Mouse (Mus musculus): ENCODE data around the gene Tnfrsf8. TPM values are rescaled to one million over a fixed set of nuclear protein-coding genes. Genes with fewer than 3 reads are reported as not detected.
"Not testable (repeated sequence)": the region's sequence is repeated elsewhere in the genome, so short reads cannot be mapped to it uniquely, and the experiment has no call there.

Tnfrsf8 gene
- 0.14 and 0.18 TPM in 2 replicates for polyA plus RNA-seq (2015; fragmentation: Nextera tagmentation; extraction: Ambion mirVana)

DNA sequence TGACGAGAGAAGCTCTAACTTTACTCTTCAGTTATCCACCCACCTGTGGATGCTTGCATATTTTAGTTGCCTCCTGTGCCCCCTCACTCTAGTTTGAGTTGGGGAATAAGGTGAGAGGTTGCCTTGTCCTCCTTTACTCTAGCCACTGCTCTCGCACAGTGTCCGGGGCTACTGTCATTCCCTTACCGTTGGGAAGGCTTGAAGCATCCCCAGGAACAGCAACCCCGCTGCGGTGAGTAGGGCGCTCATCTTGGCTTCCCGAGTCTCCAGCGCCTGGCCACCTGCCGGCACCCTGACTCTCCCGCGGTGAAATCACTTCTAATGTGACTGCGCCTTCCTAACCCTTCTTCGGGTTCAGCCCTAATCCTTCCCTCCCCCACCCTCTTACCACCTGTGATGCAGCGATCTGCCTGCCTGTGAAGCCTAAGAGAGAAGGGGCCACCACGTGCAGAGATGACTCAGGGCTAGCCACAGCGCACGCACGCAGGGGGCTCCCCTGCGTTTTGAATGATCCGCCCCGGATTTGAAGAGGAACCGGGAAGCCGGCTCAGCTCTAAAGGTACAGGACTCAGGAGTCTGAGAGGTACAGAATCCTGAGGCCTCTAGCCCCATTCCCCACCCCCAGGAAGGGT, at the start of gene Tnfrsf8:
Tnfrsf8 (minus strand) TSS at position 329 of the 632 bp plus-strand sequence.
- no peaks in the 10 kb centered on the region for H3K9me3 ChIP-seq (replicated peaks)
- H3K9ac ChIP-seq = no peak within 1 kb of the TSS
- H3K4me2 ChIP-seq = peak within 1 kb of the TSS; percentile 29; the same call in 1 of the 2 replicates
- peaks cover 30% of the 10 kb centered on the region for H3K27me3 ChIP-seq
- H3K36me3 ChIP-seq = no peaks in the 10 kb centered on the region
- ATAC-seq (replicated peaks; ENCODE audit: low FRiP score) = no peak
- no peak within 1 kb of the TSS for H3K27ac ChIP-seq
- H3K4me3 ChIP-seq (replicated peaks) = no peak within 1 kb of the TSS
- H3K4me1 ChIP-seq = no peaks in the 10 kb centered on the region
- 3% methylated on average over 24 of the region's 24 CpGs for WGBS

DNA sequence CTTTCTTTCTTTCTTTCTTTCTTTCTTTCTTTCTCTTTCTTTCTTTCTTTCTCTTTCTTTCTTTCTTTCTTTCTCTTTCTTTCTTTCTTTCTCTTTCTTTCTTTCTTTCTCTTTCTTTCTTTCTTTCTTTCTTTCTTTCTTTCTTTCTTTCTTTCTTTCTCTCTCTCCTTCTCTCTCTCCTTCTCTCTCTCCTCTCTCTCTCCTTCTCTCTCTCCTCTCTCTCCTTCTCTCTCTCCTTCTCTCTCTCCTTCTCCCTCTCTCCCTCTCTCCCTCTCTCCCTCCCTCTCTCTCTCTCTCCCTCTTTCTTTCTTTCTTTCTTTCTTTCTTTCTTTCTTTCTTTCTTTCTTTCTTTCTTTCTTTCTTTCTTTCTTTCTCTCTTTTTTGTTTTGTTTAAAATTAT, 46.7 kb upstream of the Tnfrsf8 start:
- H3K27me3 ChIP-seq; H3K4me3 ChIP-seq (replicated peaks); H3K9ac ChIP-seq; H3K9me3 ChIP-seq (replicated peaks); H3K27ac ChIP-seq; ATAC-seq (replicated peaks; ENCODE audit: low FRiP score); H3K36me3 ChIP-seq; H3K4me1 ChIP-seq; H3K4me2 ChIP-seq: not testable (repeated sequence)

DNA sequence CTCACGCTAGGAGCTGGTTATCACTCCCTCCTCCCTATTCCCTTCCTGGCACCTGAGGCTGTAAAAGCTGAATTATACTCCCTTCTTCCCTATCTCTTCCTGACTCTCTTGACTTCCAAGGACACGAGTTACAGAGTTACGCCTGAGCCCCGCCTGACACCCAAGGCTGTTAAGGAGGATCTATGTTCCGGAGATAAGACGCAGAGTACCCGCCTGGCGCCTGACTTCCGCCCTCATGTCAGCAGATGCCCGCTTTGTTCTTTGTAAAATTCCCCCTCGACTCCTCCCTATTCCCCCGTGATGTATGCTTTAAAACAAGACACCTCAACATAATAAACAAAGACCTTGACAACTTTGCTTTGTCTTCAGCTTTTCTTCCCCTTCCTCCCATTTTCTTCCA, 46.1 kb upstream of the Tnfrsf8 start:
- H3K36me3 ChIP-seq = no peaks in the 10 kb centered on the region
- WGBS = 3% methylated on average over 12 of the region's 12 CpGs
- 0 out of 2 replicates have a peak overlapping the region, but pooled peaks have one; percentile 17 for H3K4me3 ChIP-seq (replicated peaks)
- no peak overlapping the region for H3K9ac ChIP-seq
- H3K9me3 ChIP-seq (replicated peaks) = no peaks in the 10 kb centered on the region
- H3K4me2 ChIP-seq = peak overlapping the region; percentile 47
- H3K4me1 ChIP-seq = no peaks in the 10 kb centered on the region
- H3K27ac ChIP-seq = no peak overlapping the region
- H3K27me3 ChIP-seq = no peaks in the 10 kb centered on the region
- peak; percentile 70; the same call in 1 of the 2 replicates for ATAC-seq (replicated peaks; ENCODE audit: low FRiP score)

DNA sequence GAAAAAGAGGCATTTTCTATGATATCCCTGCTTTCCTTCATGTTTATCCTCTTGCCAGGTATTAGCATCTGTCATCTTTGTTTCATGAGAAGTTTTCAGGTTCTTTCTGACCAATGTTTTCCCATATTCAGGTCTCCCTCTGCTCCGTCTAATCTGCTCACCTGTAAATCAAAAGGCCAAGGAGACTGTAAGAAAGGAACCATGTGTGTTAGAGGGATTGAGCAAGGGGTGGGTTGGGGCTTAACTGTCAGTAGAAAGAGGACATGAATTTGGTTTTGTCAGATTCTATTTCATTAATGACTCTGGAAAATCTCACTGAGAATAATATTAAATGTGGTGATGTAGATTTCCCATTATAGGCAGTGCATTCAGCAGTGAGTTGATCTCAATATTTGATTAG, 45.6 kb upstream of the Tnfrsf8 start:
- 54% methylated on average over 1 of the region's 1 CpGs for WGBS
- Histone ChIP-seq H3K27ac (no peak overlapping the region), H3K9ac (no peak overlapping the region), H3K36me3 (no peaks in the 10 kb centered on the region), H3K9me3 (replicated peaks) (no peaks in the 10 kb centered on the region), H3K4me2 (peak overlapping the region; percentile 47; the same call in 1 of the 2 replicates), H3K4me3 (replicated peaks) (no peak overlapping the region), H3K4me1 (no peaks in the 10 kb centered on the region), H3K27me3 (no peaks in the 10 kb centered on the region)
- ATAC-seq (replicated peaks; ENCODE audit: low FRiP score) = no peak

DNA sequence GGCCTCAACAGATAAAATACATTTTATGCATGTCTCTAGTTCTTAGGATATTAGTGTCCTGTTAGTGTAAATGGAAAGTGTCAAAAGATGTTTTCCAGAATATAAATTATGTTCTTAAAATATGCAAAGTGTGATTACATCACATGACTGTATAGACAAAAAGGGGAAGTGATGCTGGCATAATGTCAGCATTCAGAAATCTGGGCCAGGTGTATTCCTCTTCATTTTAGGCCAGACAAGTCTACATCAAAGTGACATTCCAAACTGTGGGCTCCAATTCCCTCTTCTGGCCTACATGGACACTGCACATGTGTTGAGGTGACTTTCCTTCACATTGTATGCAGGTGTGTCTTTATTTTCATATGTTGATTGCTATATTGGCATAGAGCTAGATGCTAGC, 41.3 kb upstream of the Tnfrsf8 start:
- no peak for ATAC-seq (replicated peaks; ENCODE audit: low FRiP score)
- Histone ChIP-seq H3K4me3 (replicated peaks) (no peak overlapping the region), H3K9ac (no peak overlapping the region), H3K36me3 (no peaks in the 10 kb centered on the region), H3K4me1 (no peaks in the 10 kb centered on the region), H3K27ac (no peak overlapping the region), H3K4me2 (no peak overlapping the region), H3K9me3 (replicated peaks) (no peaks in the 10 kb centered on the region), H3K27me3 (no peaks in the 10 kb centered on the region)

DNA sequence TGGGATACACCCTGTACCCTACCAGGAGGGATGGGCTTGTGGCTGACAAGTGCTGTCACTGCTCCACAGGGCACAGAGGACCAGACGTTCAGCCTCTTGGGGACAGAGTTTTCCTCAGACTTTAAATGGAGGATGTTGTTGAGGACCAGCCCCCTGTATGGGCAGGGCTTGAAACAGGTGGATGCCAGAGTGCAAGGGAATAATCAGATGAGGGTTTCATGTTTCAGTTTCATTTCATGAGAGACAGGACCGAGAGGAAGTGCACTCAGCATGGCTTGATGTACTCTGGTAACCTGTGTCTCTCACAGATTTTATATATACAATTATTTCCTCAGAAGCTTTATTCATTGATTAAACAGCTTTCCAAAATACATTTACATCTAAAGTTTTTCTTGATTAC, 38.9 kb upstream of the Tnfrsf8 start:
- 36% methylated on average over 2 of the region's 2 CpGs for WGBS
- no peak overlapping the region for H3K4me3 ChIP-seq (replicated peaks)
- H3K4me1 ChIP-seq = no peaks in the 10 kb centered on the region
- H3K4me2 ChIP-seq = no peak overlapping the region
- no peak overlapping the region for H3K9ac ChIP-seq
- ATAC-seq (replicated peaks; ENCODE audit: low FRiP score) = 0 out of 2 replicates have a peak, but pooled peaks have one; percentile 12
- H3K27ac ChIP-seq = no peak overlapping the region
- H3K9me3 ChIP-seq (replicated peaks) = no peaks in the 10 kb centered on the region
- H3K27me3 ChIP-seq = no peaks in the 10 kb centered on the region
- no peaks in the 10 kb centered on the region for H3K36me3 ChIP-seq

DNA sequence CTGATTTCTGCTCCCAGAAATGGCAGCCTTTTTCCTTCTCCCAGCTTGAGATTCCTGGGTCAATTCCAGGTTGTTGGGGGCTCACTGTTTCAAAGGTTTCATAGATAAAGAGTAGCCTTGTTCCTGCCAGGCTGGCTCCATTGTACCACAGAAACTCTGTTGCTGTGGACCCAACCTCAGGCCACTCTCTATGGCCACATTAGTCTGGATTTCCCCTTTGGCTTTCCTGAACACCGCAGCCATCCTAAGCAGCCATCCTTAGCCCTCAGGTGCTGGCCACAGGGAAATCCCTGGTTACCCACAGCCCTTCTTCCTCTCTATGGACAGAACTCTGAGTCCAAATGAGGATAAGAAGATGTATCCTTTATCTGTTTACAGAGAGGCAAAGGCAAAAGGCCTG, 30.0 kb upstream of the Tnfrsf8 start:
- Histone ChIP-seq H3K27ac (no peak overlapping the region), H3K27me3 (no peaks in the 10 kb centered on the region), H3K36me3 (no peaks in the 10 kb centered on the region), H3K9ac (no peak overlapping the region), H3K4me1 (no peaks in the 10 kb centered on the region), H3K4me3 (replicated peaks) (no peak overlapping the region), H3K9me3 (replicated peaks) (no peaks in the 10 kb centered on the region), H3K4me2 (no peak overlapping the region)
- ATAC-seq (replicated peaks; ENCODE audit: low FRiP score) = no peak
- 100% methylated on average over 1 of the region's 1 CpGs for WGBS

DNA sequence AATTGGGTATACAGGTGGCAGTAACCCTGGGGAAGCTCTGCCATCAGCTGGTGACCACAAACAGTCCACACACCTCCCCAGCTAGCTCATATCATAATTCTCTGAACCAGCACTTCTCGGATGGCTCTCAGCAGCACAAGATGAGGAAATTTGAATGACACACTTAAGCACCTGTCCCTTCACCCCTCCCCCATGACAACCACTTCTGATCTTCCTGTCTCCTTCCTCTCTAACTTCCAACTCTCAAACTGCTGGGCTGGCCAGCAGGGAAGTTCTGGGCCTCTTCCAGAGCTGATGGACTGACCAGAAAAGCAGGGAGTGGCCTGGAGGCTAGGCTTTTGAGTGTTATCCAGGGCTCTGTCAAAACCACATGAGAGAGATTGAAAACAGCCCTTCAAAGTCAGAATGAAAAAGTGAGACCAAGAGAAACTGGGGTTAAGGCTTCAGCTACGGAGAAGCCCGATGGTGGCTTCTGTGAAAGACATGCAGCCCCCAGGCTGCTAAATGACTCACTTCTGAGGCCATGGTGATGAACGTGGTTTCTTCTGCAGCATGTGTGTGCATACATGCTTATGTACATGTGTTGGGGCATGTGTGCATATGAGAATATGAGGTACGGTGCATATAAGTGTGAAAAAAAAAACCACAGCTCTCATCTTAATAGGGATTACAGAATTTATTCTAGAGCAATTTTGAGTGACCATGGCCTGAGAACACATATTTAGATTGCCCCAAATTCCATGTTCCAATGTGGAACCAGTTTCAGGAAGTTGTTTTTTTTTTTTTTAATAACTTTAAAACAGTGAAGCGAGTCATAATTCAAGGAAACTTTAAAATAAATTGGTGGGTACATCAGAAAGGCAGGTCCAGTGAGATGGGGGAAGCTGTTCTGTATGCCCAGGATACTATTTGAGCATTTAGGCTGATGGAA, 27.2 kb upstream of the Tnfrsf8 start:
- 84% methylated on average over 6 of the region's 6 CpGs for WGBS

DNA sequence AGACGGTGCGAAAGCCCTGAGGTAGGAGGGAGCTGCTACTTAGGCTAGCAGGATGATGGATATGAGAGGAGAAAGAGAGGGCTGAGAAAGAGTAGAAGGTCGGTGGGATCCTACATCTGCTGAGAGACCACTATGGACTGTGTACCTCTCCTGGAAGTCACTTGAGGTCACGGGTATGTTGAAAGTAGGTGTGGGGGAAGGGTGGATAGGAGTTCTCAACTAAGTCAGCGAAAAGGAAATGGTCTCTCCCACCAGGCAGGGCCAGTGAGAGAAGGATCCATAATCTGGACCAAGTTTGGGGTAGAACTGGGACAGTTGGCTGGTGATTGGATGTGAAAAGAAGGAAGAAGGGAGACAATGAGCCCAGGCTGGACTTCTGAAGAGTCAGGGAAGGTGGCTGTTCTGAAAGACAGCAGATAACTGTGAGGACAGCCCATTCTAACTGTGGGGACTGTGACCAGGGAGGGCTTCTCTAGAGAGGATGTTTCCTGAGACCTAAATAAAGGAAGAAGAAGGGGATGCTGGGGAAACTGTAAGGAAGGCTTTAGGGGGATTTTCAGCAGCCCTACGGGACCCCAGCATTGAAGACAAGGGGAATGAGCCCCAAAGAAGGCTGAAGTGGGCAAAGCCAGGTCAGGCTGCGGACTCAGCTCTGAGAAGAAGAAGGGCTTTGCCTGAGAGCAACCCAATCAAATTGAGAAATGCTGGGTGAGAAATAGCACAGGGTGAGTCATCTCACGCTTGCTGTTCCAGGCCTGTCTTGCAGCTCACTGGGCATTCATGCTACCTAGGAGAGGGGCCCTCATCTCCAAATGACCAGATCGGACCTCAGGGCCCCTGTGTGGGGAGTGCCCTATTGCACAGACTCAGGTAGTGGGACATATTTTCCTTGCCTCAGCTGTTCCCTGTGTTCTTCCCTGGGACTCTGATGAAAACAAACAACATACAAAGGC, 23.2 kb upstream of the Tnfrsf8 start:
- ATAC-seq (replicated peaks; ENCODE audit: low FRiP score) = no peak
- no peaks in the 10 kb centered on the region for H3K36me3 ChIP-seq
- no peak overlapping the region for H3K27ac ChIP-seq
- no peak overlapping the region for H3K9ac ChIP-seq
- WGBS = 79% methylated on average over 9 of the region's 9 CpGs
- no peak overlapping the region for H3K4me3 ChIP-seq (replicated peaks)
- H3K4me2 ChIP-seq = no peak overlapping the region
- no peaks in the 10 kb centered on the region for H3K4me1 ChIP-seq
- no peaks in the 10 kb centered on the region for H3K9me3 ChIP-seq (replicated peaks)
- H3K27me3 ChIP-seq = no peaks in the 10 kb centered on the region

More for the DNA sequence above, 27.2 kb upstream of the Tnfrsf8 start:
- no peak overlapping the region for H3K4me3 ChIP-seq (replicated peaks)
- H3K9me3 ChIP-seq (replicated peaks) = no peaks in the 10 kb centered on the region
- no peak overlapping the region for H3K9ac ChIP-seq
- no peak overlapping the region for H3K27ac ChIP-seq
- no peak overlapping the region for H3K4me2 ChIP-seq
- H3K27me3 ChIP-seq = no peaks in the 10 kb centered on the region
- ATAC-seq (replicated peaks; ENCODE audit: low FRiP score) = no peak
- no peaks in the 10 kb centered on the region for H3K4me1 ChIP-seq
- H3K36me3 ChIP-seq = no peaks in the 10 kb centered on the region

DNA sequence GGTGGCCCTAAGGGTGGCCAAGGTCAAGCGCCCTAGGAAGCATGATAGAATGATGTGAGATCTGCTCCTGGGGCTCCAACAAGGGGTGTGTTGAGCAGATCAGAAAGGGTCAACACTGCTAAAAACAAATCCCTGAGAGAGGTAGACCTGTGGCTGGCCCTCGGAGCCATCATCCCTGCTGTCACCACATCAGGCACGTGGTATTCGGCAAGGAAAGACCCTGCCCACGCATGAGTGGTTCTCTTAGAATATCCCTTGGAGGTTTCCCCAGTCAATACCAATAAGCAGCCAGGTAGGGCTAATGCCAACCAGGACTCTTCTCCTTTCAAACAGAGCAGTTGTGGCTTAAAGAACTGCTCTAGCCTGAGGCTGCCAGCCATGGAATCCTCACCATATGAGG, 21.6 kb upstream of the Tnfrsf8 start:
- Histone ChIP-seq H3K4me3 (replicated peaks) (no peak overlapping the region), H3K9me3 (replicated peaks) (no peaks in the 10 kb centered on the region), H3K27ac (no peak overlapping the region), H3K4me2 (no peak overlapping the region), H3K36me3 (no peaks in the 10 kb centered on the region), H3K9ac (no peak overlapping the region), H3K4me1 (no peaks in the 10 kb centered on the region), H3K27me3 (no peaks in the 10 kb centered on the region)
- WGBS = 75% methylated on average over 5 of the region's 5 CpGs
- no peak for ATAC-seq (replicated peaks; ENCODE audit: low FRiP score)

DNA sequence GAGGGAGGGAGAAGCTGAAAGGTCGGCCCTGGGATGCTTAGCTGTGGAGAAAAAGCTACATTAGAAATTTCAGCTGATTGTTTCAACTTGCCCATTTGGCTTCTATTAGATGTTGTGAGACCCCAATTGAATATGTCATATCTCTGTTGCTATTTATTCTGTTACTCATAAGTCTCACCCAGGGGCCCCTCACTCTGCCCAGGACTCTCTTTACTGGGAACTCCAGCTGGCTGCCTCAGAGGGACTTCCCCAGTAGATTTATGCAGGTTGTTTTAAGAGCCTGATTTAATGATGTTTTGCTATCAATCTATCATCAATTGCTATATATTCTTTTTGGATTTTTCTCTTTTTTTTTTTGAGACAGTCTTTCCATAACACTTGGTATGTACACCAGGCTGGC, 21.1 kb upstream of the Tnfrsf8 start:
- Histone ChIP-seq H3K9ac (no peak overlapping the region), H3K9me3 (replicated peaks) (no peaks in the 10 kb centered on the region), H3K4me2 (no peak overlapping the region), H3K27ac (no peak overlapping the region), H3K36me3 (no peaks in the 10 kb centered on the region), H3K27me3 (no peaks in the 10 kb centered on the region), H3K4me1 (no peaks in the 10 kb centered on the region), H3K4me3 (replicated peaks) (no peak overlapping the region)
- WGBS = 90% methylated on average over 1 of the region's 1 CpGs
- no peak for ATAC-seq (replicated peaks; ENCODE audit: low FRiP score)
